Mouse (Mus musculus): ENCODE measurements around the gene Dus2.

DNA sequence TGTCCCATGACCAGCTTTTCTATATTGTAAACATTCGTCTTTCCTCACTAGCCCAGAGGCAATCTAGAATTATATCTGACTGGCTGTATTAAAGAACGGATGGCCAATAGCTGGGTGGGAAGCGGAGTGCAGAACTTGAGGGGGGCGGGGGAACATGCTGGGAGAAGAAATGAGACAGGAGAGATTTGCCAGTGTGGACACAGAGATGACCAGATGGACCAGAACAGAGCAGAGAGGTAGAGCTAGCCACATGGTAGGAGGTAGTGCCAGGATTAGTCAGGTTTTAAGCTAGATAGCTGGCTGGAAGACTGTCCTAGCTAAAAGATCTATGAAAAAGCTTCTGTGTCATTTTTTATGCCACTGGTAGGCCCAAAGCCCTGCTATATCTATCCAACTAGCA is 10.8 kb downstream of the Dus2 start:
- TF ChIP-seq EP300 (optimal IDR thresholded peaks at IDR 0.05) = no peak
- no peak for TF ChIP-seq CTCF (IDR thresholded peaks at IDR 0.05; ENCODE audit: low read depth)
